Mouse (Mus musculus) liver, embryonic 16.5 days (tissue): Measurements from ENCODE around the gene Nelfa. TPM values are rescaled to one million over a fixed set of nuclear protein-coding genes. Genes with fewer than 3 reads are reported as not detected.
"Not testable (repeated sequence)": the region's sequence is repeated elsewhere in the genome, so short reads cannot be mapped to it uniquely, and the experiment has no call there.

Source experiments
- ATAC-seq: fragments of 200-750 bp; cut with Nextera tagmentation; 2 replicates; pipeline ENCODE4 v1.8.0; 2017; ENCODE audit warnings: low read depth, mild to moderate bottlenecking, moderate number of reproducible peaks, moderate library complexity
- H3K27ac ChIP-seq: fragments of 300-500 bp; sonication (generic); 2 replicates; pipeline ENCODE4 v1.5.1; 2014; ENCODE audit warnings: mild to moderate bottlenecking, low read length
- H3K27me3 ChIP-seq: fragments of 300-500 bp; sonication (generic); 2 replicates; pipeline ENCODE4 v1.6.1; 2014; ENCODE audit warnings: low read depth, low read length, mixed read lengths; ENCODE audit not compliant: control insufficient read depth, insufficient read depth
- H3K36me3 ChIP-seq: fragments of 300-500 bp; sonication (generic); 2 replicates; pipeline ENCODE4 v1.6.1; 2014; ENCODE audit warnings: mild to moderate bottlenecking; ENCODE audit not compliant: control insufficient read depth, insufficient read depth
- H3K4me1 ChIP-seq: fragments of 300-500 bp; sonication (generic); 2 replicates; pipeline ENCODE4 v1.6.1; 2014; ENCODE audit warnings: low read depth, low read length, mixed read lengths; ENCODE audit not compliant: control insufficient read depth
- H3K4me2 ChIP-seq: fragments of 300-500 bp; sonication (generic); 2 replicates; pipeline ENCODE4 v1.6.1; 2014; ENCODE audit warnings: low read depth, low read length, mixed read lengths
- H3K4me3 ChIP-seq: fragments of 300-500 bp; sonication (generic); 2 replicates; pipeline ENCODE4 v1.5.1; 2014; ENCODE audit warnings: low read depth, mild to moderate bottlenecking, low read length
- H3K9ac ChIP-seq: fragments of 300-500 bp; sonication (generic); 2 replicates; pipeline ENCODE4 v1.6.1; 2014; ENCODE audit warnings: low read depth, low read length
- H3K9me3 ChIP-seq: fragments of 300-500 bp; sonication (generic); replicated peaks from 2 replicates; pipeline ENCODE4 v1.6.1; 2016; ENCODE audit warnings: low read length; ENCODE audit not compliant: control insufficient read depth
- WGBS: fragments of 180-500 bp; shearing (Covaris S2); extraction: QIAGEN DNeasy Blood & Tissue Kit; methylation state at CpG from one replicate; pipeline ENCODE4 v1.1.7; 2014; ENCODE audit not compliant: insufficient replicate concordance; 5-methylcytosine and 5-hydroxymethylcytosine counted together
- polyA plus RNA-seq: library from polyadenylated mRNA; unstranded; fragments of >200 nt; fragmentation: Nextera tagmentation; extraction: Ambion mirVana; gene quantifications from 2 replicates; pipeline ENCODE4 v1.2.1, GENCODE M21; 2015

Nelfa gene
- polyA plus RNA-seq, 1 experiment from 2014 or later = 23.0 TPM

DNA sequence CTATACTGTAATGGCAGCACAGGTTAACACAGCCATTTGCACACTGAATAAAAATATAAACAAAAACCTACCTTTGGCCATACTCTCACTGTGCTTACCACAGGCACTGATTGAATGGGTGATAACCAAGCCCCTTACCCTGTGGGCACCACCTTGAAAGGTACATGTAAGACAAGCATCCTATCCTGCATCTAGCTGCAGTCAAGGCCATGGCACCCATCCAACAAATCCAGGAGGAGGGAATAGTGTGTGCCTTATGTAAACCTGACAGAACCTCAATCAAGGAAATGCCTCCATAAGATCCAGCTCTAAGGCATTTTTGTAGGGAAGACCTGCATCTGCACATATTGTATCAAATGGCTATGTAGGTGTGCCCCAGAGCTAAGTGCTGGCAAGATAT is 10.0 kb downstream of the Nelfa start:
- Histone ChIP-seq H3K9me3 (no peaks in the 10 kb centered on the region; the same call in 1 of the 2 replicates), H3K27ac (no peak overlapping the region), H3K4me3 (no peak overlapping the region), H3K4me1 (no peaks in the 10 kb centered on the region; the same call in 1 of the 2 replicates), H3K9ac (no peak overlapping the region), H3K27me3 (no peaks in the 10 kb centered on the region), H3K4me2 (no peak overlapping the region), H3K36me3 (peaks cover 21% of the 10 kb centered on the region)
- no peak for ATAC-seq

DNA sequence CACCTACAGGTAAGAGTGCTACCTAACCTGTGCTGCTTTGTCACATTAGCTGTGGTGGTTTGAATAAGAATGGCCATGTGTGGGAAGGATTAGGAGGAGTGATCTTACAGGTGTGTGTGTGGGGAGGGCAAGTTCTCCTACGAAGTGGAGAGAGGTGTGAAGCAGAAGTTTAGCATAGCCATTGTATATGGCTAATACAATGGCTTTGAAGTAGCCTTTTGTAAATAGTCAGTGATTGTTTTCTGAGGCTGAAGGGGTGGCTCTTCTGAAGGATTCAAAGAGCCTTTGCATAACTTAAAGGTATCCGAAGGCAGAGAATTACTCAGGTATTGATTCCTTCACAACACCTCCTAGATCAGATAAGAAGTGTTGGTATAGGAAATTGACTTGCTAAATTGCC is 13.6 kb downstream of the Nelfa start:
- no peak for ATAC-seq
- 74% methylated on average over 2 of the region's 2 CpGs for WGBS
- no peak overlapping the region for H3K4me3 ChIP-seq
- no peak overlapping the region for H3K27ac ChIP-seq
- H3K27me3 ChIP-seq = no peaks in the 10 kb centered on the region
- H3K9me3 ChIP-seq = no peaks in the 10 kb centered on the region
- no peaks in the 10 kb centered on the region; the same call in 1 of the 2 replicates for H3K4me1 ChIP-seq
- H3K36me3 ChIP-seq = peaks cover 26% of the 10 kb centered on the region
- no peak overlapping the region for H3K4me2 ChIP-seq
- H3K9ac ChIP-seq = no peak overlapping the region

DNA sequence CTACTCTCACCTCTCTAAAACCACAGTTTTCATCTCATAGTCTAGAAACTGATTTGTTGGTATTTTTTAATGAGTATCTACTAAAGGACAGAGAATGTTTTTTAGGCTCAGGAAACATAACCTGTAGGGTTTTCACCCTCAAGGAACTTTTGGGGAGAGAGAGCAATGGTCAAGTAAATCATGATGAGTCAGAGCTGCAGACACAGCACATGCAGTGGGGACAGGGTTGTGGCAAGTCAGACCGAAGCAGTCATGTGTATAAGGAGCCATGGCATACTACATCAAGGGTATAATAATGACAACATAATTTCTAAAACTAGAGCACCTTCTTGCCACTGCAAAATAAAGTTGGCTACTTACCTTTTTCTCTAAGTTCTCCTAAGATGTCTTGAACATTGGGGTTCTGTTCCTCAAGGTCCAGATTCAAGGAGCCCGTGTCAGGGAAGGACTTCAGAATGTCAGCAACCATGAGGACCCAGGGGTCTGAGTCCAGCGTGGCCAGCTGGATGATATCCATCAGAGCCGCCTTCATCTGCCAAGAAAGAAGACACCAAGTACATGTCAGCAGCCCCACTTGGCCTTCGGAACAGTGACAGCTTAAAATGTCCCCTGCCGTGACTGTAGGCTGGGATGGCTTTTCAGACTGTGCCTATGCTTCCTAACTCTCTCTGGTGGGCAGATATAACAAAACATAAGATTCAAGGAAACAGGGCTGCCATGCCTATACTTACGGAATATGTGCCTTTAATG is 14.6 kb downstream of the Nelfa start:
- WGBS = 80% methylated on average over 7 of the region's 7 CpGs
- ATAC-seq = no peak
- Histone ChIP-seq H3K27ac (no peak overlapping the region), H3K9ac (no peak overlapping the region), H3K9me3 (no peaks in the 10 kb centered on the region), H3K27me3 (no peaks in the 10 kb centered on the region), H3K4me2 (no peak overlapping the region), H3K4me3 (no peak overlapping the region), H3K4me1 (no peaks in the 10 kb centered on the region; the same call in 1 of the 2 replicates), H3K36me3 (peaks cover 28% of the 10 kb centered on the region)

DNA sequence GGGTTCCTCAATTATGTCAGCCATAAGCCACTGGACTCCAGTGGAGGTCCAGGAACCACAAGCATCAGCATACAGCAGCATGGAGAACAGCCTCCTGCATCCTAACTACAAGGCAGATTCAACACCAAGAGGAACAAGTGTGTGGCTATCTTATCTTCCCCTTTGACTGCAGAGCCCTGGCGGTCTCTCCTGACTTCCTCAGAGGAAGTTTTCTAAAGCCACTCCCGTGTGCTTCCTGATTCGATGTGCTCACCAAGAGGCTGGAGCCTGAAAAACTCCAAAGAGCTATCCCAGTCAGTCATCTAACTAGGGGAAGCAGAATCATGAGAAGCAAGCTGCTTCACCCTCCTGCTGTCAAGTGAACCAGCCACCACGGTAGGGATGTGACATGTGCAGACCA is 15.3 kb downstream of the Nelfa start:
- Histone ChIP-seq H3K27ac (no peak overlapping the region), H3K36me3 (peaks cover 31% of the 10 kb centered on the region), H3K9me3 (no peaks in the 10 kb centered on the region), H3K27me3 (no peaks in the 10 kb centered on the region), H3K4me2 (no peak overlapping the region), H3K4me3 (no peak overlapping the region), H3K9ac (no peak overlapping the region), H3K4me1 (no peaks in the 10 kb centered on the region; the same call in 1 of the 2 replicates)
- ATAC-seq = no peak
- 19% methylated on average over 4 of the region's 4 CpGs for WGBS

DNA sequence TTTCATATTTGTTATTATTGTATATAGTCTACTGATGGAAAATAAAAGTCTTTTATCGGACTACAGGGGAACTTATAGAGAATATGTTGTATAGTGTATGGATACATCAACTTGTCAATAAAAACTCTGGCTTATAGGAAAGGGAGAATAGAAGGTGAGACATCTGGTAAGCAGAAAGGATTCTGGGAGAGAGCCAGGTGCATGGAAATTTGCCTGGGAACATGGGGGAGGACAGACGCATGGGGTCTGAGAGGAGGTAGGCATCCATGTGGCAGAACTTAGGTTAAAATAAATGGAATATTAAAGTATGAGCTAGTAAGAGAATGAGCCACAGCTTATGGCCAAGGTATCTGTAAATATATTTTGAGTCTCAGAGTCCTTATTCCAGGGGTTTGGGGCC is 16.2 kb downstream of the Nelfa start:
- ATAC-seq = no peak
- Histone ChIP-seq H3K4me3 (no peak overlapping the region), H3K9me3 (no peaks in the 10 kb centered on the region), H3K27ac (no peak overlapping the region), H3K27me3 (no peaks in the 10 kb centered on the region), H3K36me3 (peaks cover 34% of the 10 kb centered on the region), H3K4me2 (no peak overlapping the region), H3K4me1 (no peaks in the 10 kb centered on the region; the same call in 1 of the 2 replicates), H3K9ac (no peak overlapping the region)
- WGBS = 89% methylated on average over 2 of the region's 2 CpGs

DNA sequence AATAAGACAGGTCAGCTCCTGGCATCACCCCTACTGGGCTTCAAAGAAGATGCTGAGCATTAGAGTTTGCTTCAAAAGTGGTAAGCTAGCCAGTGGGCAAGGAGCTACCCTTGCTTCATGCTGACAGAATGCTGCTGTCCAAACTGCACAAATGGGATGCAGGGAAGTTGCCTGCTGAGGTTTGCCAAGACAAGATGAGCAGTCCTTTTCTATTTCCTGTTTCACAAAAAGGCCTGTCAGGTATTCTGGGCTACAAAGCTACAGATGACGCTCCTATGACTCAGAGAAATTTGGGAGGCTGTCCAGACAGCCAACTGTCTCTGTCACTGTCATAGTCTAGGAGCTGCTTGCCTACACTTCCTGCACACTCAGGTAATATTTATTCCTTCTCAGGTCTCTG is 16.7 kb downstream of the Nelfa start:
- Histone ChIP-seq H3K27me3 (no peaks in the 10 kb centered on the region), H3K4me2 (no peak overlapping the region), H3K36me3 (peaks cover 34% of the 10 kb centered on the region), H3K9me3 (no peaks in the 10 kb centered on the region), H3K27ac (no peak overlapping the region), H3K4me3 (no peak overlapping the region), H3K9ac (no peak overlapping the region), H3K4me1 (no peaks in the 10 kb centered on the region; the same call in 1 of the 2 replicates)
- WGBS = 75% methylated on average over 1 of the region's 1 CpGs
- no peak for ATAC-seq

DNA sequence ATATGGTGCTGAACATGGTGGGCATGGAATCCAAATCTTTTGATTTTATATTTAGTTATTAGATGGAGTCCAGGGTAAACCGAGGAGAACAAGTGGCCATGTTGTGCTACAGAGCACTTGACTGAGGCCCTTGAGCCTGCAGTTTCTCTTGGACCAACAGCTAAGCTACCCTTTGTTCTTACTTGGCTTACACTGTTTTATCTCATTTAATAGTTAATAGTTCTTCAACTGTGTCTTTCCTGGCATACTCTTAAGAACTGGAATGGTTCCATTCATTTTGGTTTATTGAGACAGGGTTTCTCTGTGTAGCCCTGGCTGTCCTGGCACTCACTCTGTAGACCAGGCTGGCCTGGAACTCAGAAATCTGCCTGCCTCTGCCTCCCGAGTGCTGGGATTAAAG is 19.6 kb downstream of the Nelfa start:
- H3K9ac ChIP-seq, H3K27me3 ChIP-seq, H3K4me1 ChIP-seq, H3K27ac ChIP-seq, ATAC-seq, H3K4me3 ChIP-seq, H3K4me2 ChIP-seq, H3K9me3 ChIP-seq: not testable (repeated sequence)
- H3K36me3 ChIP-seq = peaks cover 39% of the 10 kb centered on the region
- WGBS = 83% methylated on average over 2 of the region's 2 CpGs

DNA sequence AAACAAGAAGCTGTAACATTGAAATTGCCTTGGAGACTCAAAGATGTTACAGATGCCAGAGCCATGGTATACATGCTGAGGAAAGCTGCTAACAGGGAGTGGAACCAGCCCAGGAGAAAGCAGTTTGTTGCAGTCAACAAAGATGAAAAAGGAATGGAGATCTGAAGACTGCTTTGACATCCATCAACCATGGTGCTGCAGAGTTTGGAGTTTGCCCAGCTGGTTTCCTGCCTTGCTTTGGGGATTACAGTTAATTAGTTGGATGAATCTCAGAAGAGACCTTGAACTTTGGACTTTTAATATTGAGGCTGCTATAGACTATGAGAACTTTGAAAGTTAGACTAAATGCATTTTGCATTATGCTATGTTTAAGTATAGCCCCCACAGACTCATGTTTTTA is 21.2 kb downstream of the Nelfa start:
- not testable (repeated sequence) for H3K27me3 ChIP-seq, H3K27ac ChIP-seq, H3K9ac ChIP-seq, H3K9me3 ChIP-seq, H3K4me1 ChIP-seq, ATAC-seq, H3K4me2 ChIP-seq, H3K4me3 ChIP-seq
- peaks cover 27% of the 10 kb centered on the region for H3K36me3 ChIP-seq

DNA sequence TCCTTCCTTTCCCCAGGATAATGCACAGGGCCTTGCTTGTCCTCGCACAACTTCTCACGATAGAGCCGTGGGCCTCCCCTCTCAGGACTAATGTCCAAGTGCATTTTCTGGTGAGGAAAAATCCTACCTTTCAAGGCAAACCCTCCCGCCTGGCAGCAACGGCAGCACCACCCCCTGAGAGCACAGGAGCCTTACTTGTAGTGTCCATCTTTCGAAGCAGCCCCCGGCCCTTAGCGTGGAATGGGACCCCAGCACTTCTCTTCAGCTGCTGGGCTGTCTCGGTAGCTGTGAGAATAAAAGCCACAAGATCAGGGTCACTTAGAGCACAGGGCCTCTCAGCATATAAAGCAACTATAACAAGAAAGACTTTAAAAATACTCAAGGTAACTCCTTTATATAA is 33.0 kb downstream of the Nelfa start:
- ATAC-seq = no peak
- H3K36me3 ChIP-seq = peaks cover 33% of the 10 kb centered on the region
- WGBS = 87% methylated on average over 9 of the region's 9 CpGs

More for the DNA sequence above, 33.0 kb downstream of the Nelfa start:
- no peaks in the 10 kb centered on the region for H3K4me1 ChIP-seq
- H3K4me3 ChIP-seq = no peak overlapping the region
- H3K27me3 ChIP-seq = no peaks in the 10 kb centered on the region
- H3K27ac ChIP-seq = no peak overlapping the region
- H3K9ac ChIP-seq = no peak overlapping the region
- no peak overlapping the region for H3K4me2 ChIP-seq
- H3K9me3 ChIP-seq = no peaks in the 10 kb centered on the region
